Mouse (Mus musculus) liver, embryonic 15.5 days (tissue): ENCODE data around the gene Slc22a14. TPM values are rescaled to one million over a fixed set of nuclear protein-coding genes. Genes with fewer than 3 reads are reported as not detected.

ENCODE experiments used
- ATAC-seq: fragments of 200-750 bp; cut with Nextera tagmentation; 2 replicates; pipeline ENCODE4 v1.8.0; 2017; ENCODE audit warnings: moderate number of reproducible peaks, mild to moderate bottlenecking, moderate library complexity; ENCODE audit not compliant: insufficient read depth
- H3K27ac ChIP-seq: fragments of 300-500 bp; sonication (generic); replicated peaks from 2 replicates; pipeline ENCODE4 v1.5.1; 2015; ENCODE audit warnings: mild to moderate bottlenecking, inconsistent platforms
- H3K27me3 ChIP-seq: fragments of 300-500 bp; sonication (generic); 2 replicates; pipeline ENCODE4 v1.6.1; 2015; ENCODE audit warnings: mild to moderate bottlenecking, inconsistent platforms
- H3K36me3 ChIP-seq: fragments of 300-500 bp; sonication (generic); replicated peaks from 2 replicates; pipeline ENCODE4 v1.6.1; 2015; ENCODE audit warnings: moderate library complexity, mild to moderate bottlenecking, inconsistent platforms
- H3K4me1 ChIP-seq: fragments of 300-500 bp; sonication (generic); replicated peaks from 2 replicates; pipeline ENCODE4 v1.6.1; 2015; ENCODE audit warnings: inconsistent platforms
- H3K4me2 ChIP-seq: fragments of 300-500 bp; sonication (generic); 2 replicates; pipeline ENCODE4 v1.6.1; 2015; ENCODE audit warnings: moderate library complexity, mild to moderate bottlenecking, inconsistent platforms
- H3K4me3 ChIP-seq: fragments of 300-500 bp; sonication (generic); replicated peaks from 2 replicates; pipeline ENCODE4 v1.5.1; 2015; ENCODE audit warnings: mild to moderate bottlenecking, inconsistent platforms
- H3K9ac ChIP-seq: fragments of 300-500 bp; sonication (generic); 2 replicates; pipeline ENCODE4 v1.6.1; 2015; ENCODE audit warnings: moderate library complexity, mild to moderate bottlenecking, inconsistent platforms
- H3K9me3 ChIP-seq: fragments of 300-500 bp; sonication (generic); replicated peaks from 2 replicates; pipeline ENCODE4 v1.6.1; 2016; ENCODE audit warnings: inconsistent platforms
- WGBS: fragments of 180-500 bp; shearing (Covaris S2); methylation state at CpG from one replicate; pipeline ENCODE4 v1.1.7; 2015; ENCODE audit warnings: mixed read lengths; ENCODE audit not compliant: insufficient replicate concordance; 5-methylcytosine and 5-hydroxymethylcytosine counted together
- polyA plus RNA-seq: library from polyadenylated mRNA; unstranded; fragments of >200 nt; fragmentation: Nextera tagmentation; extraction: Ambion mirVana; gene quantifications from 2 replicates; pipeline ENCODE4 v1.2.1, GENCODE M21; 2015

The Slc22a14 gene
- polyA plus RNA-seq, 1 experiment from 2014 or later = 0.07 TPM

GRCm38 (mm10) chr9:119322289-119323259 lies 42.8 kb downstream of the Slc22a14 start, which contains the start of gene Oxsr1:
Gene Oxsr1, minus strand, starts transcription at chr9:119322427.
- H3K27me3 ChIP-seq = no peaks in the 10 kb centered on the region
- WGBS = under 1% methylated on average over 76 of the region's 76 CpGs
- no peaks in the 10 kb centered on the region for H3K9me3 ChIP-seq
- H3K4me2 ChIP-seq = peak within 1 kb of the TSS; percentile 96
- ATAC-seq = peak; percentile 94
- H3K9ac ChIP-seq = peak within 1 kb of the TSS; percentile 83
- H3K4me3 ChIP-seq = peak within 1 kb of the TSS; percentile 86
- peak within 1 kb of the TSS; percentile 99 for H3K27ac ChIP-seq
- no peaks in the 10 kb centered on the region for H3K36me3 ChIP-seq
- H3K4me1 ChIP-seq = peaks cover 41% of the 10 kb centered on the region

DNA sequence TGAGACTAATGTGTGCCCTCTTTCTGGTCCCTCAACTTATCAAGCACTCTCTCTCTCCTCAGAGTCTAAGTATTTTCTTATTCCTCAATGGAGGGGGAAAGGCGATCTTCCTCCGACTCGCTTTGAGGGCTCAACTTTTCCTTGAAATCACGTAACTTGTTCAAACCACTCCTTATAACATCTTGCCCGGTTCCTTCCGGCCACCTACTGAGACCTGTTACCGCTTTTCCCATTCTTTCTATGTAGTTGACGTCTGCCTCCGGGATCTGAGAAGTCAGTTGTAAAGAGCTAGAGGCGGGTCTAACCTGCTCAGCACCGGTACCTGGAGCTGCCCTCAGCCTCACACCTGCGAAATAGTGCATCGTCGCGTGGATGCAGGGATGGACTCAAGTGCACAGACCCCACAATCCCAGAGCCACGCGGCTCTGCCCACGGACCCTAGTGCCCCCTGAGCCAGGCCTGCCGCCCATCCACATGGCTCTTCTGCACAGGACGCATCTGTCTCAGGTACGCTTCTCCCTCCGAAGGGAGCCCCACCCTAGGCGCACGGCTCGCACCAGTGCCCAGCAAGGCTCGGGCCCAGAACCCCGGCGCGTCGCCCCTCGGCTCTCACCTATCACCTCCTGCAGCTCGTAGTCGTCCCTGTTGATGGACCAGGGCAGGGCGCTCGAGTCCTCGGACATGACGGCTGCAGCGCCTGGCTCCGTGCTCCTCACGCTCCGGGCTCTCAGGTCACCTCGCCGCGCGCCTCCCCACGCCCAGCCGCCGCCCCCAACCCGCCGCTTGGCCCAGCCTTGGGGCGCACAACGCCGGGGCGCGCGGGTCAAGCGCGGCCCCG lies 43.7 kb downstream of the Slc22a14 start:
- ATAC-seq = peak; percentile 2

DNA sequence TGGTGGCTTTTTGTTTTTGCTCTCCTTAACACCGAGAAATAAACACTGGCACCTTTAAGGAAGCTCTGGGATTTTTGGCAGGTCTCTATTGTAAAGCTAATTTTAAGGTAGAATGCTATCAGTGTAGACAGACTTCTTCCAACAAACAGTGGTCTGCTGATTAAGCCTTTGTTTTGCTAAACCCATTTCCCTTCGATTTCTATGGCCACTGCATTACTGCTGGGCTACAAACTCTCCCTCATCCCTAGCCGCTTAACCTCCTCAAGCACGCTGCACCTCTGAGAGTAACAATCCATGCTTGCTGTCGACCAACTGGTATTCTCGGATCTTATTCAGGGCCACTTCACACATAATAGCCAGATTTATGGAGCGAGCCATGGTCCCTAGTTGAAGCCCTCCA lies 44.4 kb downstream of the Slc22a14 start:
- Histone ChIP-seq H3K9me3 (no peaks in the 10 kb centered on the region), H3K36me3 (no peaks in the 10 kb centered on the region), H3K27me3 (no peaks in the 10 kb centered on the region), H3K4me1 (peaks cover 41% of the 10 kb centered on the region), H3K27ac (0 out of 2 replicates have a peak overlapping the region, but pooled peaks have one; percentile 99), H3K9ac (peak overlapping the region; percentile 83), H3K4me3 (peak overlapping the region; percentile 86), H3K4me2 (peak overlapping the region; percentile 96)
- no peak for ATAC-seq
- 8% methylated on average over 7 of the region's 7 CpGs for WGBS

More for the DNA sequence above, 43.7 kb downstream of the Slc22a14 start:
- H3K27me3 ChIP-seq = no peaks in the 10 kb centered on the region
- H3K9ac ChIP-seq = peak overlapping the region; percentile 83
- H3K4me3 ChIP-seq = peak overlapping the region; percentile 86
- under 1% methylated on average over 59 of the region's 59 CpGs for WGBS
- peak overlapping the region; percentile 96 for H3K4me2 ChIP-seq
- H3K9me3 ChIP-seq = no peaks in the 10 kb centered on the region
- no peaks in the 10 kb centered on the region for H3K36me3 ChIP-seq
- H3K27ac ChIP-seq = peak overlapping the region; percentile 99
- H3K4me1 ChIP-seq = peaks cover 41% of the 10 kb centered on the region

GRCm38 (mm10) chr9:119320446-119320845 lies 44.9 kb downstream of the Slc22a14 start:
- peaks cover 41% of the 10 kb centered on the region for H3K4me1 ChIP-seq
- H3K9me3 ChIP-seq = no peaks in the 10 kb centered on the region
- no peak overlapping the region for H3K9ac ChIP-seq
- no peak overlapping the region; the same call in 1 of the 2 replicates for H3K4me3 ChIP-seq
- ATAC-seq = no peak
- peak overlapping the region; percentile 96 for H3K4me2 ChIP-seq
- 82% methylated on average over 7 of the region's 7 CpGs for WGBS
- H3K27me3 ChIP-seq = no peaks in the 10 kb centered on the region
- no peaks in the 10 kb centered on the region for H3K36me3 ChIP-seq
- H3K27ac ChIP-seq = no peak overlapping the region

- H3K4me3 ChIP-seq = no peak overlapping the region
- no peaks in the 10 kb centered on the region for H3K27me3 ChIP-seq
- H3K4me1 ChIP-seq = peaks cover 36% of the 10 kb centered on the region
- H3K36me3 ChIP-seq = no peaks in the 10 kb centered on the region
- H3K27ac ChIP-seq = no peak overlapping the region
- no peak overlapping the region for H3K9ac ChIP-seq
- no peak for ATAC-seq
- no peaks in the 10 kb centered on the region for H3K9me3 ChIP-seq
- 79% methylated on average over 1 of the region's 1 CpGs for WGBS
- H3K4me2 ChIP-seq = no peak overlapping the region
Observed at GRCm38 (mm10) chr9:119318891-119319290, 46.5 kb downstream of the Slc22a14 start.

DNA sequence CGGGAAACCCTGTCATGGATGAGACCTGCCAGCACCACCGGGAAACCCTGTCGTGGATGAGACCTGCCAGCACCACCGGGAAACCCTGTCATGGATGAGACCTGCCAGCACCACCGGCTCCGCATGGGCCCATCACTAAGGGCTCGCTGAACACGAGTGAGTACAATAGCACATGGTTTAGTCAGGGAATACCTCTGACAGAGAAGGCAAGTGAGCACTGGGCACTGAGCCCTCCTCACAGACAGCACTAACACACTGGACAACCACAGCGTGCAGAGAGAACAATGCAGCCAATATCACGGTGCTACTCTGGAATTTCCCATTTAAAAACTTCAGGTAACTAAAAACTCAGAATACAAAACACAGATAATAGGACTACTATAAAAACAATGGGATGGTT lies 52.3 kb downstream of the Slc22a14 start:
- Histone ChIP-seq H3K4me1 (0 out of 2 replicates have a peak, but pooled peaks cover 5% of the 10 kb centered on the region), H3K27me3 (no peaks in the 10 kb centered on the region), H3K4me3 (no peak overlapping the region), H3K27ac (no peak overlapping the region), H3K4me2 (no peak overlapping the region), H3K36me3 (no peaks in the 10 kb centered on the region), H3K9me3 (no peaks in the 10 kb centered on the region), H3K9ac (no peak overlapping the region)
- ATAC-seq = no peak
- 92% methylated on average over 10 of the region's 10 CpGs for WGBS

GRCm38 (mm10) chr9:119309067-119309466 lies 56.3 kb downstream of the Slc22a14 start:
- Histone ChIP-seq H3K27ac (no peak overlapping the region), H3K4me2 (no peak overlapping the region), H3K4me3 (no peak overlapping the region), H3K27me3 (no peaks in the 10 kb centered on the region), H3K4me1 (no peaks in the 10 kb centered on the region; the same call in 1 of the 2 replicates), H3K36me3 (no peaks in the 10 kb centered on the region), H3K9ac (no peak overlapping the region), H3K9me3 (no peaks in the 10 kb centered on the region)
- WGBS = 80% methylated on average over 1 of the region's 1 CpGs
- ATAC-seq = no peak

DNA sequence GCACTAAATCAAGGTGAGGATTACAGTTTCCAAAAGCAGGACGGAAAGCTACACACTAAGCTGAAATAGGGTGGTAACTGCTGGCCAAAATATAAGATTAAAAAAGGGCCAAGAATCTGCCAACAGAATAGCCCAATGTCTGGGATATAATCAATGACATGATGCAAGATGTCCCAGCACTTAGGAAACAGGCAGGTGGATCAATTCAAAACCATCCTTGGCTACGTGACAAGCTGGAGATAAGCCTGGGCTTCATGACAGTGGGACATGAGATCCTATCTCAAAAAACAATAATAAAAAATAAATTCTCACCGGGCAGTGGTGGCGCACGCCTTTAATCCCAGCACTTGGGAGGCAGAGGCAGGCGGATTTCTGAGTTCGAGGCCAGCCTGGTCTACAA lies 59.5 kb downstream of the Slc22a14 start:
- WGBS = 78% methylated on average over 7 of the region's 7 CpGs
- Histone ChIP-seq H3K36me3 (peaks cover 20% of the 10 kb centered on the region), H3K27me3 (no peaks in the 10 kb centered on the region), H3K9ac (no peak overlapping the region), H3K9me3 (no peaks in the 10 kb centered on the region), H3K4me2 (no peak overlapping the region), H3K4me1 (no peaks in the 10 kb centered on the region; the same call in 1 of the 2 replicates), H3K27ac (no peak overlapping the region), H3K4me3 (no peak overlapping the region)
- no peak for ATAC-seq

- no peaks in the 10 kb centered on the region for H3K27me3 ChIP-seq
- H3K9me3 ChIP-seq = no peaks in the 10 kb centered on the region
- H3K4me3 ChIP-seq = no peak overlapping the region
- no peak overlapping the region for H3K9ac ChIP-seq
- peaks cover 16% of the 10 kb centered on the region for H3K36me3 ChIP-seq
- H3K27ac ChIP-seq = no peak overlapping the region
- H3K4me2 ChIP-seq = no peak overlapping the region
- ATAC-seq = no peak
- H3K4me1 ChIP-seq = peaks cover 6% of the 10 kb centered on the region; the same call in 1 of the 2 replicates
- 80% methylated on average over 3 of the region's 3 CpGs for WGBS
Observed at GRCm38 (mm10) chr9:119298563-119298962, 66.8 kb downstream of the Slc22a14 start.

DNA sequence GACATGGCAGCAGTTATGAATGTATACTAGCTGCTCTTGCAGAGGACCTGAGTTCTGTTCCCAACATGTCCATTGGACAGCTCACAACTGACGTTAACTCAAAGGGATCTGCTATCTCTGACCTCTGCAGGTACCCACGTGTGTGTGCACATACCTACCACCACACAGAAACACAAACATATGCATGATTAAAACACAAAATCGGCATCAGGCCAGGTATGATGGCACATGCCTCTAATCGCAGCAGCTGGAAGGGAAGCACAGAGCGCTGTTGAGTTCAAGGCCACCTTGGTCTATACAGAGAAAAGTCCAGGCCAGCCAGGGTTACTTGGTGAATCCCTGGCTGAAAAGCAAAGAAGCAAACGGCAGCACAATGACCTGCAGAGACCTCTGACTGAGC lies 67.7 kb downstream of the Slc22a14 start:
- Histone ChIP-seq H3K36me3 (peaks cover 18% of the 10 kb centered on the region), H3K4me1 (peaks cover 6% of the 10 kb centered on the region; the same call in 1 of the 2 replicates), H3K27me3 (no peaks in the 10 kb centered on the region), H3K4me2 (no peak overlapping the region), H3K9ac (no peak overlapping the region), H3K4me3 (no peak overlapping the region), H3K27ac (no peak overlapping the region), H3K9me3 (no peaks in the 10 kb centered on the region)
- WGBS = 72% methylated on average over 6 of the region's 6 CpGs
- no peak for ATAC-seq

DNA sequence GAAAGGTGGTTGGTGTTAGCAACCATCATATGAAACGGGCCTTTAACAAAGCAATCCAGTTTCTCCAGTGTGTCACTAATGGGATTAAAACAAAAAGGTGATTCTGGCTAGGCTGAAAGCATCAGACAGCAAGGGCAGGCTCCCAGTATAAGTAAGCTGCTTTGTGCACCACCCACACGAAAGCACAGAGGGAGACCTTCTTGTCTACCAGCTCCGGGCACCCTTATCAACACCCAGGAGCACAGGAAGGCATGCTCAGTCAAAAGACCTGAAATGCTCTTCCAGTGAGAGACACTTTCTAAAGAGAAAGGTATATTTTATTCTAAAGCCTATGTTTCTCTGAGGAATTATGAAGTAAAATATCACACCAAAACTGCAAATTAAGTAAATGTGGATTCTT lies 74.6 kb downstream of the Slc22a14 start:
- peaks cover 21% of the 10 kb centered on the region for H3K36me3 ChIP-seq
- no peak overlapping the region for H3K4me3 ChIP-seq
- no peak overlapping the region for H3K4me2 ChIP-seq
- H3K9ac ChIP-seq = no peak overlapping the region
- 44% methylated on average over 3 of the region's 3 CpGs for WGBS
- no peaks in the 10 kb centered on the region for H3K4me1 ChIP-seq
- H3K27ac ChIP-seq = no peak overlapping the region
- ATAC-seq = no peak
- H3K27me3 ChIP-seq = no peaks in the 10 kb centered on the region
- H3K9me3 ChIP-seq = no peaks in the 10 kb centered on the region
